Mouse (Mus musculus) hindbrain, embryonic 15.5 days (tissue): Measurements from ENCODE around the gene Cbll1. TPM values are rescaled to one million over a fixed set of nuclear protein-coding genes. Genes with fewer than 3 reads are reported as not detected.
"Not testable (repeated sequence)": the region's sequence is repeated elsewhere in the genome, so short reads cannot be mapped to it uniquely, and the experiment has no call there.

Source experiments
- ATAC-seq: fragments of 200-750 bp; cut with Nextera tagmentation; 2 replicates; pipeline ENCODE4 v1.8.0; 2017; ENCODE audit warnings: low read depth, moderate number of reproducible peaks, moderate TSS enrichment; ENCODE audit not compliant: low FRiP score
- H3K27ac ChIP-seq: fragments of 300-500 bp; sonication (generic); replicated peaks from 2 replicates; pipeline ENCODE4 v1.5.1; 2015; ENCODE audit warnings: mild to moderate bottlenecking, inconsistent platforms
- H3K27me3 ChIP-seq: fragments of 300-500 bp; sonication (generic); 2 replicates; pipeline ENCODE4 v1.6.1; 2015; ENCODE audit warnings: control low read depth, inconsistent platforms
- H3K36me3 ChIP-seq: fragments of 300-500 bp; sonication (generic); 2 replicates; pipeline ENCODE4 v1.6.1; 2015; ENCODE audit warnings: control low read depth, inconsistent platforms
- H3K4me1 ChIP-seq: fragments of 300-500 bp; sonication (generic); replicated peaks from 2 replicates; pipeline ENCODE4 v1.6.1; 2015; ENCODE audit warnings: control low read depth, inconsistent platforms
- H3K4me2 ChIP-seq: fragments of 300-500 bp; sonication (generic); 2 replicates; pipeline ENCODE4 v1.6.1; 2015; ENCODE audit warnings: moderate library complexity, mild to moderate bottlenecking, inconsistent platforms
- H3K4me3 ChIP-seq: fragments of 300-500 bp; sonication (generic); 2 replicates; pipeline ENCODE4 v1.5.1; 2015; ENCODE audit warnings: mild to moderate bottlenecking, inconsistent platforms
- H3K9ac ChIP-seq: fragments of 300-500 bp; sonication (generic); 2 replicates; pipeline ENCODE4 v1.6.1; 2015; ENCODE audit warnings: inconsistent platforms
- H3K9me3 ChIP-seq: fragments of 300-500 bp; sonication (generic); 2 replicates; pipeline ENCODE4 v1.6.1; 2016; ENCODE audit warnings: control low read depth, inconsistent platforms
- WGBS: fragments of 180-500 bp; shearing (Covaris S2); methylation state at CpG from one replicate; pipeline ENCODE4 v1.1.7; 2015; 5-methylcytosine and 5-hydroxymethylcytosine counted together
- polyA plus RNA-seq: library from polyadenylated mRNA; unstranded; fragments of >200 nt; fragmentation: Nextera tagmentation; extraction: Ambion mirVana; gene quantifications from 2 replicates; pipeline ENCODE4 v1.2.1, GENCODE M21; 2015

The Cbll1 gene
- polyA plus RNA-seq, 1 experiment from 2014 or later = 17.8 TPM

- H3K36me3 ChIP-seq = no peaks in the 10 kb centered on the region
- no peaks in the 10 kb centered on the region for H3K9me3 ChIP-seq
- no peak overlapping the region for H3K27ac ChIP-seq
- no peak overlapping the region for H3K4me3 ChIP-seq
- WGBS = 66% methylated on average over 6 of the region's 6 CpGs
- H3K4me1 ChIP-seq = no peaks in the 10 kb centered on the region
- no peaks in the 10 kb centered on the region for H3K27me3 ChIP-seq
- no peak for ATAC-seq
- no peak overlapping the region for H3K9ac ChIP-seq
- H3K4me2 ChIP-seq = no peak overlapping the region
Observed at GRCm38 (mm10) chr12:31520119-31520518, 20.7 kb upstream of the Cbll1 start.

- H3K4me2 ChIP-seq = no peak overlapping the region
- no peak for ATAC-seq
- no peaks in the 10 kb centered on the region for H3K9me3 ChIP-seq
- 79% methylated on average over 6 of the region's 6 CpGs for WGBS
- no peaks in the 10 kb centered on the region for H3K36me3 ChIP-seq
- H3K4me1 ChIP-seq = no peaks in the 10 kb centered on the region
- H3K27me3 ChIP-seq = no peaks in the 10 kb centered on the region
- no peak overlapping the region for H3K4me3 ChIP-seq
- H3K9ac ChIP-seq = no peak overlapping the region
- H3K27ac ChIP-seq = no peak overlapping the region
Observed at GRCm38 (mm10) chr12:31513724-31514503, 14.5 kb upstream of the Cbll1 start.

- Histone ChIP-seq H3K9ac (no peak overlapping the region), H3K4me3 (no peak overlapping the region), H3K36me3 (no peaks in the 10 kb centered on the region), H3K27me3 (no peaks in the 10 kb centered on the region), H3K4me2 (no peak overlapping the region), H3K9me3 (no peaks in the 10 kb centered on the region), H3K27ac (no peak overlapping the region), H3K4me1 (no peaks in the 10 kb centered on the region)
- ATAC-seq = no peak
- 93% methylated on average over 14 of the region's 14 CpGs for WGBS
Observed at GRCm38 (mm10) chr12:31512634-31513411, 13.4 kb upstream of the Cbll1 start.

GRCm38 (mm10) chr12:31511218-31511617 is 11.8 kb upstream of the Cbll1 start:
- no peak for ATAC-seq
- 71% methylated on average over 4 of the region's 5 CpGs for WGBS

GRCm38 (mm10) chr12:31508496-31508895 is 9.1 kb upstream of the Cbll1 start:
- H3K9ac ChIP-seq = no peak overlapping the region
- no peak for ATAC-seq
- H3K36me3 ChIP-seq = no peaks in the 10 kb centered on the region
- H3K4me3 ChIP-seq = no peak overlapping the region
- H3K9me3 ChIP-seq = no peaks in the 10 kb centered on the region
- whole genome bisulfite sequencing = 90% methylated on average over 6 of the region's 6 CpGs
- no peak overlapping the region for H3K4me2 ChIP-seq
- H3K4me1 ChIP-seq = no peaks in the 10 kb centered on the region
- no peaks in the 10 kb centered on the region for H3K27me3 ChIP-seq
- no peak overlapping the region for H3K27ac ChIP-seq

More at GRCm38 (mm10) chr12:31511218-31511617, 11.8 kb upstream of the Cbll1 start:
- Histone ChIP-seq H3K9ac (no peak overlapping the region), H3K4me1 (no peaks in the 10 kb centered on the region), H3K4me2 (no peak overlapping the region), H3K36me3 (no peaks in the 10 kb centered on the region), H3K27ac (no peak overlapping the region), H3K9me3 (no peaks in the 10 kb centered on the region), H3K27me3 (no peaks in the 10 kb centered on the region), H3K4me3 (no peak overlapping the region)

GRCm38 (mm10) chr12:31507718-31508364 is 8.4 kb upstream of the Cbll1 start:
- Histone ChIP-seq H3K36me3 (no peaks in the 10 kb centered on the region), H3K4me2 (no peak overlapping the region), H3K4me3 (no peak overlapping the region), H3K4me1 (no peaks in the 10 kb centered on the region), H3K9me3 (no peaks in the 10 kb centered on the region), H3K27me3 (no peaks in the 10 kb centered on the region), H3K9ac (no peak overlapping the region), H3K27ac (no peak overlapping the region)
- 42% methylated on average over 6 of the region's 6 CpGs for WGBS
- no peak for ATAC-seq

GRCm38 (mm10) chr12:31503211-31503610 is 3.8 kb upstream of the Cbll1 start:
- no peaks in the 10 kb centered on the region for H3K36me3 ChIP-seq
- H3K4me1 ChIP-seq = peaks cover 9% of the 10 kb centered on the region
- H3K9me3 ChIP-seq = no peaks in the 10 kb centered on the region
- H3K27ac ChIP-seq = no peak overlapping the region
- H3K4me2 ChIP-seq = no peak overlapping the region
- no peaks in the 10 kb centered on the region for H3K27me3 ChIP-seq
- ATAC-seq = no peak
- no peak overlapping the region for H3K9ac ChIP-seq
- no peak overlapping the region for H3K4me3 ChIP-seq

- no peaks in the 10 kb centered on the region for H3K36me3 ChIP-seq
- WGBS = 78% methylated on average over 4 of the region's 4 CpGs
- no peaks in the 10 kb centered on the region for H3K27me3 ChIP-seq
- H3K9ac ChIP-seq = no peak overlapping the region
- peaks cover 18% of the 10 kb centered on the region for H3K4me1 ChIP-seq
- H3K9me3 ChIP-seq = no peaks in the 10 kb centered on the region
- no peak overlapping the region for H3K27ac ChIP-seq
- no peak overlapping the region for H3K4me2 ChIP-seq
- no peak overlapping the region for H3K4me3 ChIP-seq
- no peak for ATAC-seq
Observed at GRCm38 (mm10) chr12:31501266-31501665, 1.9 kb upstream of the Cbll1 start.

GRCm38 (mm10) chr12:31500196-31500595 is 780 bp upstream of the Cbll1 start:
- H3K27ac ChIP-seq = peak overlapping the region; percentile 96
- H3K27me3 ChIP-seq = no peaks in the 10 kb centered on the region
- peaks cover 21% of the 10 kb centered on the region for H3K4me1 ChIP-seq
- peak overlapping the region; percentile 87 for H3K4me3 ChIP-seq
- under 1% methylated on average over 12 of the region's 12 CpGs for WGBS
- H3K9ac ChIP-seq = peak overlapping the region; percentile 80
- peak; percentile 10; the same call in 1 of the 2 replicates for ATAC-seq
- no peaks in the 10 kb centered on the region for H3K9me3 ChIP-seq
- H3K36me3 ChIP-seq = no peaks in the 10 kb centered on the region
- peak overlapping the region; percentile 88 for H3K4me2 ChIP-seq

GRCm38 (mm10) chr12:31498936-31499313 is 491 bp downstream of the Cbll1 start:
- WGBS = 1% methylated on average over 25 of the region's 25 CpGs
- peak overlapping the region; percentile 88 for H3K4me2 ChIP-seq
- no peaks in the 10 kb centered on the region for H3K27me3 ChIP-seq
- H3K9me3 ChIP-seq = no peaks in the 10 kb centered on the region
- H3K36me3 ChIP-seq = peaks cover 4% of the 10 kb centered on the region
- peak overlapping the region; percentile 96 for H3K27ac ChIP-seq
- H3K9ac ChIP-seq = peak overlapping the region; percentile 80
- peak overlapping the region; percentile 87 for H3K4me3 ChIP-seq
- peaks cover 21% of the 10 kb centered on the region for H3K4me1 ChIP-seq
- no peak for ATAC-seq

- H3K27ac ChIP-seq = no peak overlapping the region
- no peaks in the 10 kb centered on the region for H3K4me1 ChIP-seq
- no peak overlapping the region for H3K4me2 ChIP-seq
- no peaks in the 10 kb centered on the region for H3K9me3 ChIP-seq
- H3K4me3 ChIP-seq = no peak overlapping the region
- H3K27me3 ChIP-seq = no peaks in the 10 kb centered on the region
- H3K36me3 ChIP-seq = peaks cover 42% of the 10 kb centered on the region
- H3K9ac ChIP-seq = no peak overlapping the region
- ATAC-seq = no peak
- 78% methylated on average over 6 of the region's 6 CpGs for WGBS
Observed at GRCm38 (mm10) chr12:31486431-31486830, 13.0 kb downstream of the Cbll1 start.

- not testable (repeated sequence) for H3K4me2 ChIP-seq, H3K36me3 ChIP-seq, H3K27me3 ChIP-seq, H3K27ac ChIP-seq, H3K4me3 ChIP-seq, ATAC-seq, H3K9ac ChIP-seq, H3K4me1 ChIP-seq, H3K9me3 ChIP-seq
- 94% methylated on average over 6 of the region's 6 CpGs for WGBS
Observed at GRCm38 (mm10) chr12:31478182-31478581, 21.2 kb downstream of the Cbll1 start.
